Comparison of ENCODE assay signal across 14 mouse cellular contexts in the genomic region with DNA sequence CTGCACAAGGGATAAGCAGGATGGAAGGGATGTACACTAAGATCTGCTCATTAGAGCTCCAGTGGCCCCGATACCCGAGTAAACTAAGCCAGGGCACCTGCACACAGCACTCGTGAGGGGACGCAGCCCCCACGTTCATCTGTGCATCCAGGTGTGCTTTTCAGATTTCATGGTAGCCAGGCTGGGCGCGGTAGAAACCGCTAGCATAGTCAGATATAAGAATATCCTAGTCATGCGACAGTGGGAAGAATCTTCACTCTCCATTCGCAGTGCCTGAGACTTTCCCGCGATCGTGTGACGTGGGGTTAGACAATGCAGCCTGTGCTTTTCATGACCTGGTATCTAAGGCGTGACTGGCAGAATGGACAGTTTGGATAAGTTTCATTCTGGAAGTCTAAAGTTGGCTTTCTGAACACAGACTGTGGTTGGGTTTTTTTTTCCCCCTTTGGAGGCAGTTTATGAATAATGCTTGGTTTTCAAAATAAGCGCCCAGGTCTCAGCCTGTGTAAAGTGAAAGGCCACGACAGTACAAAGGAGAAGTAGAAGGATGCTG.
DNase-seq lines count a peak whose midpoint lies in the region; ATAC-seq and TF ChIP-seq lines count a peak whose summit lies in the region.
"Had no signal": no experiment of that assay in that cellular context is flagged by ENCODE, and none has a peak within 500 bp of the region (broad histone marks: within the 10 kb centered on the region; RNA-seq: fewer than 3 reads in every experiment).

No protein-coding gene starts in this region.

- H3K4me3 ChIP-seq in forebrain, embryonic 13.5 days, result no peak overlapping the region
- no peak overlapping the region for H3K4me3 ChIP-seq in hindbrain, embryonic 15.5 days
- no peak overlapping the region for H3K4me3 ChIP-seq in midbrain, embryonic 16.5 days (ENCODE audit: low read depth, low read length)
- H3K4me3 ChIP-seq: embryonic facial prominence, embryonic 12.5 days; kidney, embryonic 15.5 days; liver, embryonic 15.5 days had no signal

- 69% methylated on average over 17 of the region's 17 CpGs for WGBS in forebrain, embryonic 13.5 days
- 53% methylated on average over 17 of the region's 17 CpGs for WGBS in hindbrain, embryonic 15.5 days
- WGBS in midbrain, embryonic 16.5 days, result 59% methylated on average over 17 of the region's 17 CpGs

- peaks cover 79% of the 10 kb centered on the region for H3K4me1 ChIP-seq in forebrain, embryonic 13.5 days
- peaks cover 71% of the 10 kb centered on the region for H3K4me1 ChIP-seq in hindbrain, embryonic 15.5 days (replicated peaks)
- H3K4me1 ChIP-seq in midbrain, embryonic 16.5 days (ENCODE audit: control insufficient read depth, insufficient read depth, low read length), result peaks cover 50% of the 10 kb centered on the region

- no peak overlapping the region for H3K4me2 ChIP-seq in forebrain, embryonic 13.5 days
- no peak overlapping the region for H3K4me2 ChIP-seq in hindbrain, embryonic 15.5 days
- no peak overlapping the region for H3K4me2 ChIP-seq in midbrain, embryonic 16.5 days (ENCODE audit: low read length)
- H3K4me2 ChIP-seq: kidney, embryonic 15.5 days; liver, embryonic 15.5 days had no signal

- DNase-seq in brain, embryonic 14.5 days (ENCODE audit: low read depth), result peak; percentile 58
- no peak for DNase-seq in cerebellum, adult 9-10 months
- no peak for DNase-seq in lung, postnatal 14 days
- DNase-seq: adrenal gland, postnatal 10 days; cerebellum, postnatal 36 days; gastrocnemius, postnatal 25 days; layer of hippocampus, adult 9-11 months had no signal

- no peaks in the 10 kb centered on the region for H3K9me3 ChIP-seq in forebrain, embryonic 13.5 days (replicated peaks)
- no peaks in the 10 kb centered on the region for H3K9me3 ChIP-seq in hindbrain, embryonic 15.5 days
- no peaks in the 10 kb centered on the region for H3K9me3 ChIP-seq in midbrain, embryonic 16.5 days (replicated peaks; ENCODE audit: control insufficient read depth, low read length, poor library complexity, severe bottlenecking)
- H3K9me3 ChIP-seq: embryonic facial prominence, embryonic 12.5 days; kidney, embryonic 15.5 days; liver, embryonic 15.5 days had no signal

- TF ChIP-seq POLR2A in brain, embryonic 14.5 days (IDR thresholded peaks at IDR 0.05; ENCODE audit: borderline replicate concordance, extremely low read depth, insufficient read depth, insufficient read length, poor library complexity, severe bottlenecking), result no peak

- H3K27ac ChIP-seq in forebrain, embryonic 13.5 days, result peak overlapping the region; percentile 90
- H3K27ac ChIP-seq in hindbrain, embryonic 15.5 days (replicated peaks), result peak overlapping the region; percentile 90
- peak overlapping the region; percentile 86 for H3K27ac ChIP-seq in midbrain, embryonic 16.5 days (ENCODE audit: low read length)
- H3K27ac ChIP-seq: embryonic facial prominence, embryonic 12.5 days; kidney, embryonic 15.5 days; liver, embryonic 15.5 days had no signal

- H3K9ac ChIP-seq in forebrain, embryonic 13.5 days, result 0 out of 2 replicates have a peak overlapping the region, but pooled peaks have one; percentile 45
- no peak overlapping the region for H3K9ac ChIP-seq in hindbrain, embryonic 15.5 days
- H3K9ac ChIP-seq in midbrain, embryonic 16.5 days (ENCODE audit: low read depth, low read length), result no peak overlapping the region; the same call in 1 of the 2 replicates
- H3K9ac ChIP-seq: embryonic facial prominence, embryonic 12.5 days; kidney, embryonic 15.5 days; liver, embryonic 15.5 days had no signal

- no peaks in the 10 kb centered on the region for H3K36me3 ChIP-seq in forebrain, embryonic 13.5 days (ENCODE audit: poor library complexity, severe bottlenecking)
- no peaks in the 10 kb centered on the region for H3K36me3 ChIP-seq in hindbrain, embryonic 15.5 days
- H3K36me3 ChIP-seq in midbrain, embryonic 16.5 days (ENCODE audit: control insufficient read depth, insufficient read depth, low read length), result no peaks in the 10 kb centered on the region
- H3K36me3 ChIP-seq: embryonic facial prominence, embryonic 12.5 days; kidney, embryonic 15.5 days; liver, embryonic 15.5 days had no signal

- no peak for ATAC-seq in forebrain, embryonic 13.5 days
- no peak for ATAC-seq in hindbrain, embryonic 15.5 days (ENCODE audit: low FRiP score, low read depth)
- ATAC-seq in midbrain, embryonic 16.5 days, result no peak
- no peak for ATAC-seq in CD4-positive, CD25-positive, alpha-beta regulatory T cell, adult 4 months

- no peak for TF ChIP-seq CTCF in brain, embryonic 14.5 days (IDR thresholded peaks at IDR 0.05; ENCODE audit: borderline replicate concordance, extremely low read depth, insufficient read depth, insufficient read length)

- H3K27me3 ChIP-seq in forebrain, embryonic 13.5 days, result no peaks in the 10 kb centered on the region
- no peaks in the 10 kb centered on the region for H3K27me3 ChIP-seq in hindbrain, embryonic 15.5 days
- no peaks in the 10 kb centered on the region for H3K27me3 ChIP-seq in midbrain, embryonic 16.5 days (ENCODE audit: control insufficient read depth, insufficient read depth, low read depth, low read length)
- H3K27me3 ChIP-seq: embryonic facial prominence, embryonic 12.5 days; kidney, embryonic 15.5 days; liver, embryonic 15.5 days had no signal
